22 mouse cellular contexts compared by ENCODE assay signal in the genomic region with DNA sequence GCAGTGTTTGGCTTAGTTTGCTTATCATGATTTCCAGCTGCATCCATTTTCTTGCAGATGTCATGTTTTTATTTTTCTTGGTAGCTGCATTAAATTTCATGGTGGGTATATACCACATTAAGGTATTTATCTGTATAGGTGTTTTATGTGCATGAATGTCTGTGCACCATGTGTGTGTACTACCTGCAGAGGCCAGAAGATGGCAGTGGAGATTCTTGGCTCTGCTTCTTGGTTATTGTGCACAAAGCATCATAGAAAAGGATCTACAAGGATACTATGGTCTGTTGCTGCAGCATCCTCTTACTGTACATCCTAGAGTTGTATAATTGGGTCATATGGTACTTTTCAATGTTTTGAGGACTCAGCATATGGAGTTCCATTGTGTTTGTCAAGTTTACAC. TPM values are rescaled to one million over a fixed set of nuclear protein-coding genes. Genes with fewer than 3 reads are reported as not detected.
DNase-seq lines count a peak whose midpoint lies in the region; ATAC-seq and TF ChIP-seq lines count a peak whose summit lies in the region.
"Had no signal": no experiment of that assay in that cellular context is flagged by ENCODE, and none has a peak within 500 bp of the region (broad histone marks: within the 10 kb centered on the region; RNA-seq: fewer than 3 reads in every experiment).

No protein-coding gene starts in this region.

- ATAC-seq in liver, embryonic 14.5 days (ENCODE audit: insufficient read depth) = no peak
- ATAC-seq: forebrain, embryonic 16.5 days; liver, embryonic 12.5 days had no signal

- no peak overlapping the region for H3K4me2 ChIP-seq in liver, embryonic 14.5 days (ENCODE audit: low read depth)
- H3K4me2 ChIP-seq: liver, embryonic 12.5 days had no signal

- peak; percentile 28; the same call in 1 of the 2 replicates for TF ChIP-seq CTCF in liver, embryonic 14.5 days (IDR thresholded peaks at IDR 0.05; ENCODE audit: low read depth)

- no peak for TF ChIP-seq EP300 in liver, embryonic 14.5 days (IDR thresholded peaks at IDR 0.05; ENCODE audit: low read depth)

- peak; percentile 35 to 47 for DNase-seq in cerebellum, postnatal 10 days
- DNase-seq in cerebellum, adult 8-10 months = no peak
- DNase-seq in liver, embryonic 14.5 days (ENCODE audit: low read depth in 3 of 3, low spot score in 3 of 3) = no peak
- DNase-seq in liver = no peak
- peak; percentile 41 for DNase-seq in A20 (ENCODE audit: low read depth, low spot score)
- peak; percentile 69 for DNase-seq in ZHBTc4 (ENCODE audit: low read depth, low spot score)
- no peak for DNase-seq in embryonic facial prominence, embryonic 10.5 days (ENCODE audit: low spot score)
- no peak for DNase-seq in midbrain, embryonic 10.5 days (ENCODE audit: low spot score)
- DNase-seq: adrenal gland, adult 2 months; cerebellum, adult 9-10 months; gastrocnemius, adult 2 months; heart, postnatal 14 days; lung, postnatal 4 days; midbrain, embryonic 14.5 days; right cerebral cortex, postnatal 25 days; thymus, adult 2 months had no signal

- no peaks in the 10 kb centered on the region for H3K4me1 ChIP-seq in liver, embryonic 14.5 days (replicated peaks; ENCODE audit: control insufficient read depth in 2 of 2, insufficient read depth in 2 of 2, low read length in 1 of 2)
- H3K4me1 ChIP-seq in embryonic facial prominence, embryonic 10.5 days = no peaks in the 10 kb centered on the region
- H3K4me1 ChIP-seq in midbrain, embryonic 10.5 days = no peaks in the 10 kb centered on the region
- H3K4me1 ChIP-seq: liver, embryonic 12.5 days had no signal

- no peaks in the 10 kb centered on the region for H3K27me3 ChIP-seq in liver, embryonic 14.5 days (ENCODE audit: control insufficient read depth, insufficient read depth, low read length)
- H3K27me3 ChIP-seq in embryonic facial prominence, embryonic 10.5 days (replicated peaks; ENCODE audit: low read depth, poor library complexity, severe bottlenecking) = no peaks in the 10 kb centered on the region
- H3K27me3 ChIP-seq in midbrain, embryonic 10.5 days (ENCODE audit: low read depth, poor library complexity, severe bottlenecking) = no peaks in the 10 kb centered on the region
- H3K27me3 ChIP-seq: liver, embryonic 12.5 days had no signal

- no peaks in the 10 kb centered on the region for H3K9me3 ChIP-seq in liver, embryonic 14.5 days (ENCODE audit: control insufficient read depth, low read length)
- no peaks in the 10 kb centered on the region for H3K9me3 ChIP-seq in embryonic facial prominence, embryonic 10.5 days
- no peaks in the 10 kb centered on the region for H3K9me3 ChIP-seq in midbrain, embryonic 10.5 days (replicated peaks)
- H3K9me3 ChIP-seq: liver, embryonic 12.5 days had no signal

- no peak overlapping the region for H3K9ac ChIP-seq in liver, embryonic 14.5 days (replicated peaks)
- H3K9ac ChIP-seq: liver, embryonic 12.5 days had no signal

- no peak overlapping the region for H3K27ac ChIP-seq in liver, embryonic 14.5 days
- H3K27ac ChIP-seq in embryonic facial prominence, embryonic 10.5 days (replicated peaks) = no peak overlapping the region
- no peak overlapping the region for H3K27ac ChIP-seq in midbrain, embryonic 10.5 days (replicated peaks)
- H3K27ac ChIP-seq: gastrocnemius, adult 2 months; liver, embryonic 12.5 days had no signal

- H3K36me3 ChIP-seq in liver, embryonic 14.5 days (replicated peaks; ENCODE audit: control insufficient read depth, insufficient read depth, low read depth) = no peaks in the 10 kb centered on the region
- no peaks in the 10 kb centered on the region for H3K36me3 ChIP-seq in embryonic facial prominence, embryonic 10.5 days (replicated peaks)
- no peaks in the 10 kb centered on the region for H3K36me3 ChIP-seq in midbrain, embryonic 10.5 days

- H3K4me3 ChIP-seq in liver, embryonic 14.5 days (ENCODE audit: insufficient read depth in 1 of 2, low read depth in 2 of 2, low read length in 2 of 2) = no peak overlapping the region
- no peak overlapping the region for H3K4me3 ChIP-seq in embryonic facial prominence, embryonic 10.5 days
- no peak overlapping the region for H3K4me3 ChIP-seq in midbrain, embryonic 10.5 days
- H3K4me3 ChIP-seq: erythroblast, embryonic 14.5 days; gastrocnemius, adult 2 months; liver, embryonic 12.5 days had no signal

RNA-seq across cellular contexts. Expression of a gene that starts 50.6 kb away (rescaled TPM):
- polyA plus RNA-seq in liver, embryonic 14.5 days (2012; rRNA removed) = not detected in 2 replicates
- polyA plus RNA-seq in liver, embryonic 14.5 days (2014; fragmentation: Nextera tagmentation; extraction: Ambion mirVana) = not detected in 2 replicates
- polyA plus RNA-seq in embryonic facial prominence, embryonic 10.5 days (2016; fragmentation: Nextera tagmentation; extraction: Ambion mirVana) = 0.07 and 0.09 TPM in 2 replicates
- polyA plus RNA-seq in midbrain, embryonic 10.5 days (2016; fragmentation: Nextera tagmentation; extraction: Ambion mirVana) = 0.05 TPM in 1 of 2 replicates, not detected in the other
- polyA plus RNA-seq: adrenal gland, adult 2 months; C2C12; erythroblast, embryonic 14.5 days; kidney, embryonic 16.5 days; liver, embryonic 12.5 days; neural tube, embryonic 11.5 days; thymus, adult 2 months had no signal

Comparison
In these comparisons a context has a peak if more than half of its experiments do, and no peak if none do; other contexts are left out.
1. DNase-seq: peak in cerebellum, postnatal 10 days (2 of 2), A20 (single experiment) and ZHBTc4 (single experiment); none in cerebellum, adult 8-10 months (single experiment), liver, embryonic 14.5 days (0 of 3), liver (single experiment), embryonic facial prominence, embryonic 10.5 days (single experiment) and midbrain, embryonic 10.5 days (single experiment).